Mouse (Mus musculus): Measurements from ENCODE around the gene March5. TPM values are rescaled to one million over a fixed set of nuclear protein-coding genes. Genes with fewer than 3 reads are reported as not detected.
A peak's percentile ranks its signal among the peaks of the same experiment; 100 is the strongest.
"Not testable (repeated sequence)": the region's sequence is repeated elsewhere in the genome, so short reads cannot be mapped to it uniquely, and the experiment has no call there.

Gene March5
- polyA plus RNA-seq, 1 experiment from 2014 or later: 49.0 TPM

GRCm38 (mm10) chr19:37176879-37177462, 30.4 kb upstream of the March5 start:
- WGBS: 40% methylated on average over 4 of the region's 4 CpGs
- peaks cover 6% of the 10 kb centered on the region; the same call in 1 of the 2 replicates for H3K4me1 ChIP-seq (ENCODE audit: control insufficient read depth, insufficient read depth, low read length)
- no peaks in the 10 kb centered on the region for H3K36me3 ChIP-seq (ENCODE audit: control insufficient read depth, insufficient read depth, low read length)
- H3K9me3 ChIP-seq (ENCODE audit: control insufficient read depth, low read length): no peaks in the 10 kb centered on the region
- no peak overlapping the region for H3K4me2 ChIP-seq (ENCODE audit: low read depth, low read length)
- H3K27ac ChIP-seq (ENCODE audit: low read length): no peak overlapping the region
- peaks cover 13% of the 10 kb centered on the region; the same call in 1 of the 2 replicates for H3K27me3 ChIP-seq (replicated peaks; ENCODE audit: control insufficient read depth, insufficient read depth, low read length)
- no peak overlapping the region for H3K9ac ChIP-seq (ENCODE audit: low read depth, low read length)
- no peak for ATAC-seq
- H3K4me3 ChIP-seq (ENCODE audit: low read length): no peak overlapping the region

GRCm38 (mm10) chr19:37177819-37178708, 29.3 kb upstream of the March5 start:
- Histone ChIP-seq H3K4me2 (ENCODE audit: low read depth, low read length) (peak overlapping the region; percentile 46), H3K9me3 (ENCODE audit: control insufficient read depth, low read length) (no peaks in the 10 kb centered on the region), H3K4me1 (ENCODE audit: control insufficient read depth, insufficient read depth, low read length) (peaks cover 6% of the 10 kb centered on the region; the same call in 1 of the 2 replicates), H3K4me3 (ENCODE audit: low read length) (peak overlapping the region; percentile 38), H3K9ac (ENCODE audit: low read depth, low read length) (no peak overlapping the region), H3K27ac (ENCODE audit: low read length) (no peak overlapping the region), H3K27me3 (replicated peaks; ENCODE audit: control insufficient read depth, insufficient read depth, low read length) (peaks cover 13% of the 10 kb centered on the region; the same call in 1 of the 2 replicates), H3K36me3 (ENCODE audit: control insufficient read depth, insufficient read depth, low read length) (no peaks in the 10 kb centered on the region)
- ATAC-seq: peak; percentile 64; the same call in 1 of the 2 replicates
- WGBS: 17% methylated on average over 17 of the region's 17 CpGs

GRCm38 (mm10) chr19:37188366-37188948, 18.9 kb upstream of the March5 start:
- no peaks in the 10 kb centered on the region for H3K36me3 ChIP-seq (ENCODE audit: control insufficient read depth, insufficient read depth, low read length)
- H3K4me2 ChIP-seq (ENCODE audit: low read depth, low read length): no peak overlapping the region
- no peak overlapping the region for H3K4me3 ChIP-seq (ENCODE audit: low read length)
- H3K27me3 ChIP-seq (replicated peaks; ENCODE audit: control insufficient read depth, insufficient read depth, low read length): no peaks in the 10 kb centered on the region
- WGBS: 69% methylated on average over 4 of the region's 4 CpGs
- no peak for ATAC-seq
- no peak overlapping the region for H3K27ac ChIP-seq (ENCODE audit: low read length)
- H3K9ac ChIP-seq (ENCODE audit: low read depth, low read length): no peak overlapping the region
- no peaks in the 10 kb centered on the region for H3K4me1 ChIP-seq (ENCODE audit: control insufficient read depth, insufficient read depth, low read length)
- no peaks in the 10 kb centered on the region for H3K9me3 ChIP-seq (ENCODE audit: control insufficient read depth, low read length)

GRCm38 (mm10) chr19:37192475-37193058, 14.8 kb upstream of the March5 start:
- no peak overlapping the region for H3K27ac ChIP-seq (ENCODE audit: low read length)
- H3K4me2 ChIP-seq (ENCODE audit: low read depth, low read length): no peak overlapping the region

GRCm38 (mm10) chr19:37198165-37198880, 9.0 kb upstream of the March5 start:
- Histone ChIP-seq H3K4me1 (ENCODE audit: control insufficient read depth, insufficient read depth, low read length) (no peaks in the 10 kb centered on the region), H3K4me2 (ENCODE audit: low read depth, low read length) (no peak overlapping the region), H3K9ac (ENCODE audit: low read depth, low read length) (no peak overlapping the region), H3K9me3 (ENCODE audit: control insufficient read depth, low read length) (no peaks in the 10 kb centered on the region), H3K27ac (ENCODE audit: low read length) (no peak overlapping the region), H3K36me3 (ENCODE audit: control insufficient read depth, insufficient read depth, low read length) (no peaks in the 10 kb centered on the region), H3K4me3 (ENCODE audit: low read length) (no peak overlapping the region), H3K27me3 (replicated peaks; ENCODE audit: control insufficient read depth, insufficient read depth, low read length) (no peaks in the 10 kb centered on the region)
- no peak for ATAC-seq
- WGBS: 82% methylated on average over 1 of the region's 1 CpGs

More at GRCm38 (mm10) chr19:37192475-37193058, 14.8 kb upstream of the March5 start:
- Histone ChIP-seq H3K9me3 (ENCODE audit: control insufficient read depth, low read length) (no peaks in the 10 kb centered on the region), H3K36me3 (ENCODE audit: control insufficient read depth, insufficient read depth, low read length) (no peaks in the 10 kb centered on the region), H3K9ac (ENCODE audit: low read depth, low read length) (no peak overlapping the region), H3K27me3 (replicated peaks; ENCODE audit: control insufficient read depth, insufficient read depth, low read length) (no peaks in the 10 kb centered on the region), H3K4me1 (ENCODE audit: control insufficient read depth, insufficient read depth, low read length) (no peaks in the 10 kb centered on the region), H3K4me3 (ENCODE audit: low read length) (no peak overlapping the region)
- ATAC-seq: no peak
- WGBS: 77% methylated on average over 5 of the region's 5 CpGs

GRCm38 (mm10) chr19:37199889-37200288, 7.5 kb upstream of the March5 start:
- H3K36me3 ChIP-seq (ENCODE audit: control insufficient read depth, insufficient read depth, low read length): no peaks in the 10 kb centered on the region
- H3K27ac ChIP-seq (ENCODE audit: low read length): no peak overlapping the region
- no peak overlapping the region for H3K4me2 ChIP-seq (ENCODE audit: low read depth, low read length)
- 81% methylated on average over 2 of the region's 2 CpGs for WGBS
- H3K4me3 ChIP-seq (ENCODE audit: low read length): no peak overlapping the region
- no peak for ATAC-seq
- H3K4me1 ChIP-seq (ENCODE audit: control insufficient read depth, insufficient read depth, low read length): no peaks in the 10 kb centered on the region
- no peak overlapping the region for H3K9ac ChIP-seq (ENCODE audit: low read depth, low read length)
- H3K27me3 ChIP-seq (replicated peaks; ENCODE audit: control insufficient read depth, insufficient read depth, low read length): no peaks in the 10 kb centered on the region
- no peaks in the 10 kb centered on the region for H3K9me3 ChIP-seq (ENCODE audit: control insufficient read depth, low read length)

- no peaks in the 10 kb centered on the region for H3K9me3 ChIP-seq (ENCODE audit: control insufficient read depth, low read length)
- no peaks in the 10 kb centered on the region for H3K36me3 ChIP-seq (ENCODE audit: control insufficient read depth, insufficient read depth, low read length)
- peaks cover under 1% of the 10 kb centered on the region for H3K4me1 ChIP-seq (ENCODE audit: control insufficient read depth, insufficient read depth, low read length)
- H3K4me3 ChIP-seq (ENCODE audit: low read length): no peak overlapping the region
- ATAC-seq: no peak
- H3K9ac ChIP-seq (ENCODE audit: low read depth, low read length): no peak overlapping the region
- no peak overlapping the region for H3K27ac ChIP-seq (ENCODE audit: low read length)
- H3K27me3 ChIP-seq (replicated peaks; ENCODE audit: control insufficient read depth, insufficient read depth, low read length): no peaks in the 10 kb centered on the region
- WGBS: 100% methylated on average over 1 of the region's 1 CpGs
- no peak overlapping the region for H3K4me2 ChIP-seq (ENCODE audit: low read depth, low read length)
Observed at GRCm38 (mm10) chr19:37203371-37203770, 4.0 kb upstream of the March5 start.

GRCm38 (mm10) chr19:37205155-37205554, 2.2 kb upstream of the March5 start:
- not testable (repeated sequence) for H3K4me3 ChIP-seq (ENCODE audit: low read length); H3K27me3 ChIP-seq (replicated peaks; ENCODE audit: control insufficient read depth, insufficient read depth, low read length); H3K9ac ChIP-seq (ENCODE audit: low read depth, low read length); H3K27ac ChIP-seq (ENCODE audit: low read length); H3K36me3 ChIP-seq (ENCODE audit: control insufficient read depth, insufficient read depth, low read length); H3K9me3 ChIP-seq (ENCODE audit: control insufficient read depth, low read length); H3K4me2 ChIP-seq (ENCODE audit: low read depth, low read length); ATAC-seq
- H3K4me1 ChIP-seq (ENCODE audit: control insufficient read depth, insufficient read depth, low read length): peaks cover 15% of the 10 kb centered on the region

Data from intestine, embryonic 16.5 days (tissue).